Mouse (Mus musculus) right cerebral cortex, postnatal 10 days (tissue): ENCODE measurements at regions not wholly inside any gene's neighbourhood (a gene's known extent, or its start where the extent isn't known, plus 50 kb on each side); places are given as distances from the start of the nearest gene placed in this dataset.
A peak's percentile ranks its signal among the peaks of the same experiment; 100 is the strongest.

Source experiments
- DNase-seq, 2 experiments: peaks; one replicate each; pipeline ENCODE4 v3.0.0; 2021; ENCODE audit warnings: low spot score in 2 of 2

DNA sequence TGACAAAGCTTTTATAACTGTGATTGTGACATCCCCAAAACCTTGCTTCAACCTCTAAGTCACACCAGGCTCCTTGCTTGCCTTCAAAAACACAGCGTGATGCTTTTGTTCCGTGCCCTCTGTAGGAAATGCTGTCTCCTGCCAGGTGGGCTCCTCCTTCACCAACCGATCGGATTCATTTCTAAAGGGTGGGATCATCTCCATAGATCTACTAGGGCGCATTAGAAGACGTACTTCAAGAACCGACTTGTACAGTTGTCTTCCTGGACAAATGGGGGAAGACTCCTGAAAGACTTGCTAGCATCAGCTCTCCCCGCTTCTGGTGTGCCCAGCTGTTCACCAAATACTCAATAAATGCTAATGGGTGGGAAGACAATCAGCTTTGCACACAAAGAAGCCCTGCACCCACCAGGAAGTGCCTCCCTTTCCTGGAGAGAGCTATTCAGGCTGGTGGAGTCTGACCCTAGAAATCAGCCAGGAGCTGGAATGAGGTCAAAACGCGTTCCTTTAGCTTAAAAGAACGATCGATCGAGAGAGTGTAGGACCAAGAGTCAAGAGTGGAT, 53.0 kb downstream of the Hoxa1 start:
- no peak for DNase-seq

DNA sequence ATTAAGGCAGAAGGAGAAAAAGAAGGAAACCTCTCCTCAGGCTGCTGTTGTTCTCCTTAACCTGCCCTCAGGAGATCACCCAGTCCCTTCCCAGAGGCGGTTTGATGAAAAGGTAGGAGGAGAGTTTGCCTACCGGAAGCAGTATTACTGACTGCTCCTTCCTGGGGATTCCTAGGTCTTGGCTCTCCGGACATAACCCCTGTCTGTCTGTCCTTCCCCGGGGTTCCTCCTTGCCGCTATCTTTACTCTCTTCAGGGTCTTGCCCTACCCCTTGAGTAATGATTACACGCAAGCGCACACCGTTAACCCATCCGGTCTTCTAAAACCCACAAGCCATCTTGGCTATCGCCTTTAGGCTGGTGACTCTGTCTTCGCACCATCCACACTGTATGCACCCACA, 54.0 kb downstream of the Hoxa1 start:
- DNase-seq: no peak

DNA sequence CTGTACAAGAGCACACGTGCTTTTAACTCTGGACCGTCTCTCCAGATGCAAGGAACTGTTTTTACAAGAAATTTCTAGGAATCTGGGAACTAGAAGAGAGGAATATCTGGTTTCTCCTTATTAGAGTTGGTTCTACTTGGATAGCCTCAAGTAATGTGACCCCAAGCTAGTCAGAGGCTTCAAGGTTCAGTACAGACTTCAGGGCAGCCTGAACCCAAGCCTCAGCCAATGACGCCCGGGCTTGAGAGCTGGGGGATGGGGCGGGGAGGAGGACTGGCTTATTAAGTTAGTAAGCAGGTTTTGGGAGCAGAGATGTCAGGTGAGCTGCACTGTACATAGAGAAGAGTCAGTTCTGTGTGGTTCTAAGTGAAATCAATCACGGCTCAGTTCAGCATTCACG, 54.5 kb downstream of the Hoxa1 start:
- no peak for DNase-seq

DNA sequence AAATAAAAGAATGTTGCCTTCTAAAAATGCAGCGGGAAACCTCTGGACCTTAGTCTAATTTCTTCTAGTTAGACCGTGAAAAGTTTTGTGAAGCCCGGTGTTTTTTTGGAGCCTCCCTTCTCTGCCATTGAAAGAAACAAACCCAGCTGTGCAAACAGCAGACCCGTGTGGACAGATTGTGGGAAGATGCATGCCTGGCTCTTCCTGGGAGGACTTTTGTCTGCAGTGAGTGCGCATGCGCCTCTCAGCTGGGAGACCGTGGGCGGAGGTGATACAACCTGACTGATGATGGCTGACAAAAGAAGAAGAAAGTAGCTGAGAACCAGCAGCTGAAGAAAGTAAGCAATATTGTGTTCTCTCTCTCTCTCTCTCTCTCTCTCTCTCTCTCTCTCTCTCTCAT, 55.4 kb downstream of the Hoxa1 start:
- DNase-seq: peak in 1 of 2 experiments; percentile 25

DNA sequence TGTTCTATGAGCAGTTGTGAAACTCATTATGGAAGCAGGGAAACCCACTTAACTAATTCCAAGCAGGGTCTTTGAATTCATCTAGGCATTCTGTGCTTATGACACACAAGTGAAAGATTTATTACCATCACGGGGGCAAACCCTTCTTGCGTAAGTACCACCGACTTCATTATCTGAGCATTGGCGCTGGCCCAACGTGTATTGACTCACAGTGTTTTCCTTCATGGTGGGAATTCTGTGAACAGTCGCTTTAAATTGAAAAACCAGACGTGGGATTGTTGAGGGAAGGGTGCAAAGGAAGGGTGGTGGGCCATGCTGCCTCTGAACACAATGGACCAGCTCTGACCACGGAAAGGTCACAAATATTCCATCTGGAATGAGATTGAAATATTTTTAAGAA, 55.9 kb downstream of the Hoxa1 start:
- DNase-seq: no peak

DNA sequence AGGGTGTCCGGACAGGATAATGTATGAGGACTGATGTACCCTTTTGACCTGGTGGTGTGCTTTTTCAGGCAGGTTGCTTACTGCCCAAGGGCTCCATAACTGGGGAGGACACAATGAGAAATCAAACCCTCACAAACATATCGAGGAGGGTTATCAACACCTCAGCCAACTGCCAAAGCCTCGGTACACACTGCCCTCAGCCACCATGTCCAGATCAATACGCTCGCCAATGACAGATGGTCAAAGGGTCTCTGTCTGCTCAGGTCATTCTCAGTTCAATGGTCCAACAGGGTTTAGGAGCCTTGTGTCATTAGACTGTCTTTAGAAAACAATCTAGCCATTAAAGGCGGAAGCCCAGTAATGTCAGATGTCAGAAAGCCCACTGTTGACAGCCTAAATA, 56.9 kb downstream of the Hoxa1 start:
- no peak for DNase-seq

DNA sequence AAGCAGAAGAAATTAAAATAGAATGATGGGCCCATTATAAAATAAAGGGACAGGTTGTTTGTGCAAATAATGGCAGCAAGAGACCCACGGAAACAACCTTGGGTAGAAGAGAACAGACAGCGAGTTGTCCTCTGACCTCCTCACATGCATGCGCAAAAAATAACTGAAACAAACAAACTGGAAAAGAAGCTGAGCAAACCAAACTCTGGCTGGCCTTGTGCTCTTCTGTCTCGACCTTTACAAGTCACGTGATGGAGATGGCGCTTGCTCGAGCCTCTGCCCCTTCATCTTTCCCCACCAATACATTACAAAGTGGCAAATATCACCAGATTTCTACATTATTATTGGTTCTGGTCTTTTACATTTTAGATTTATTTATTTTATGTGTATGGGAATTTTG, 59.3 kb downstream of the Hoxa1 start:
- DNase-seq: no peak

DNA sequence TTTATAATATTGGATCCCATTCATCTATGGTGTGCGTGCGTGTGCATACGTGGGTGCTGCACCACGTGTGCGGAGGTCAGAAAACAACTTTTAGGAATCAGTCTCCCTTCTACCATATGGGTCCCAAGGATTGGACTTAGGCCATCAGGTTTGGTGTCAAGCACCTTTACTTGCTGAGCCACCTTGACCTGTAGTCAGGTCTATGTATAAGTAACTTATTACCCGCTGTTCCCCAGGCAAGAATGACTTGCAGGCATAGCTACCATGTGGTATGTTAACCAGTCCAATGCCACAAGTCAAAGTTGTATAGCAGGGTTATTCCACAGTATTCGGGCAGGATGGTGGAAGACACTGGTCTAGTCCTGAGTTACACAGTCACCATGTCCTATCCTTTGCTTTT, 62.5 kb downstream of the Hoxa1 start:
- no peak for DNase-seq

DNA sequence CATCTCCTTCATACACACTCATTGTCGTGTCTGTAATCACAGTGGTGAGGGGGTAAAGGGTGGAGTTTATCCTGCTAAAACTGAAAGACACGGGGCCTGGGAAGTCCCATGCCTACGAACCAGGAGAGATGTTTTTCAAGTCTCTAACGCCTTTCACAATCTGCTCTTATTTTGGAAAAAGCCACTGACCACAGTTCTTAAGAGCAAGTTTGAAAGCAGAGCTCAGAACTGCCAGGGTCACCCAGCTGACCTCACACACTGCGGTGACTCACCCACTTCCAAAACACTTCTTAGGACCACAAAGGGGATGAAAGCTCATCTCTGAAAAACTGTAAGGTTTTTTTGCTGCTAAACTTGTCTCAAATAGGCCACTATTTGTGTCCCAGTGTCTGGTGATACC, 66.7 kb downstream of the Hoxa1 start:
- no peak for DNase-seq

DNA sequence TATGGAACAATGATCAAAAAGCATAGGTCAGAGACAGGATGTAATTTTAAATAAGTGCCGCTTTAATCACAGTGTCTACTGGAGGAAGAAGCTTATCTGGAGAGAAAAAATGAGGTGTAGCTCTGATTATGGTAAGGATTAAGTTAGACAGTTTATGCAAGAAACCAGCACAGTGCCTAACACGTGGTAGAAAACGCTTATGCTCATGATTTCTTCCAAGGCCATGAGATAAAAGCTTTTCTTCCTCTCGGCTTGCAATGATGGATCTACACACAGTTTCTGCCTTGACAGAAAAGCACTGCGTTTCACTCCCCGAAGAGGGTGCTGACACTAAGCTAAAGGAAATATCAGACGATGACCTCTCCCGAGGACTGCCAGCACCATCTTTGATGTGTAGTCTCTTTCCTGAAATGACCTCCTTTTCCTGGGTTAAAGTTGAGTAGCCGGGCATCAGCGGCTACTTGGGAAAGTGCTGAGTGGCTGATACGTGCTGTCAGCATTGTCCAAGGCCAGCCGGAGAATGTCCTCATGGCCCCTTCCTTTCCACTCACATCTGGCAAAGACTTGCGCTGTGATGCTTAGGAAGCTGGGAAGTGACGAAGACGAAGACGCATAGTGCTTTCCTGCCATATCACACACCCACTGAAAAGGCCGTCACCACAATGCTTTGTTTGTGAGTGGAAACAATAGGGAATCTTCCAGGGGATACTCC, 72.0 kb downstream of the Hoxa1 start:
- DNase-seq: no peak

DNA sequence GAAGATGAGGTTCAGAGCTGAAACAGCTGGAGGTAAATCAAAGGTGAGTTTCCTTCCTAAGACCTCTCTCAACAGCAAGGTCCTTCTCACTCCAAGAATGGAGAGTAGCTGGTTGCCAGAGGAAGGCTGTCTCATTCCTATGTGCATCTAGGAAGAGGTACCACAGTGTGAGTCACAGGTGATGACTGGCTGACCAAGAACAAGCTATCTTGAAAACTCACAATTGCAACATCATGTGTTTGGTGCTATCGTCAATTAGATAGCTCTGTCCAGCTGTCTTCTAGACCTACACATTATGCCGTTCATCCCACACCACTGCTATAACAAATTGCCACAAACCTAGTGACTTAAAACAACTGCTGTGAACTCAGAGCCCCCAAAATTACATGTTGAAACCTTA, 72.3 kb upstream of the Skap2 start:
- DNase-seq: no peak

DNA sequence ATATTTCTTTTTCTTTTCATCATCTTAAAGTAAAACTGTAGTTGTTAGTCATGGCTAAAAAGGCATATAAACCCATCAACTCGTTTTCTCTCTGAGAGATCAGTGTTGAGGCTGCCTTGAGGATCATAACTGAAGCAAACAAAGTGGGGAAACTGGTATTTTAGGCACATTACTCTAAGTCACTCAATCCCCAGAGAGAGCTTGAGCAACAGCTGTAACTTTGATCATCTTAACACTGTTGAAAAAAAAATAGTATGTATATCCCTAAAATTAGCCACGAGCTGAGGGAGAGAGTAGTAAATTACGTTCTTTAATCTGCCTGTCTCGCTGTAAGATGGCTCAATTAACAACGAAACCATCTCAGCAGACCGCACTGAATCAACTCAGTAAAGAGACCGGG, 67.2 kb upstream of the Skap2 start:
- DNase-seq: no peak

DNA sequence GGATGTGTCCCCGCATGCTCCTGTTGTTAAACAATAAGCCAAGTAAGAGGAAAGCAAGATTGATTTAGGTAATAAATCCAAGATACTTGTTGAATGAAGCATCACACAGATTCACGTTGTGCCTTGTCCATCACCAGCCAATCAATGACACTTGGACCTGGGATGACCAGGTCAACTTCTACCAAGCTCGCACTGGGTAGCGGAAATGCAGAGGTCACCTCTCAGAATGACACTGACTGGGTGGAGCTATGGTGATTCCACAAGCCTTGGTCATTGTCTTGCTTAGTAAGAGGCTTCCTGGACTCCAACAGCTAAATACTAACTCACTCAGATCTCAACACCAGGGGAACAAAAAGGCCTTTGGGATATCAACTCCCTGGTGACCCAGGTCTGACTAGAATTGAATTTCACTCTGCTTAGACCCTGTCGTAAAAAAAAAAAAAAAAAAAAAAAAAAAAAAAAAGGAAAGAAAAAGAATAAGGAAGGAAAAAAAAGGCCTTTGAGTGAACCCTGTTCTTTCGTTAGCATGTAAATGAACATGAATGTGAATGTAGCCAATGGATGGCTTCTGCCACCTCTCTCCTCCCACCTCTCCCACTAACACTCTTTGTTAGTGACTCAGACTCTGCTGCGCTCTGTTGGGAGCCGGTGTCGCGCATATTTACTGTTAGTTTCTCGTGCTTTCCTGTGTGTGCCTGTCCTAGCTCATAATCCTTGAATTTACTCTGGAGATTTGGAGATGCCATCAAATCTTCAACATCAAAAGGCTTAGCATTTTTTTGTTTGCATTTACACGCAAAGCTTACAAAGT, 66.4 kb upstream of the Skap2 start:
- no peak for DNase-seq

DNA sequence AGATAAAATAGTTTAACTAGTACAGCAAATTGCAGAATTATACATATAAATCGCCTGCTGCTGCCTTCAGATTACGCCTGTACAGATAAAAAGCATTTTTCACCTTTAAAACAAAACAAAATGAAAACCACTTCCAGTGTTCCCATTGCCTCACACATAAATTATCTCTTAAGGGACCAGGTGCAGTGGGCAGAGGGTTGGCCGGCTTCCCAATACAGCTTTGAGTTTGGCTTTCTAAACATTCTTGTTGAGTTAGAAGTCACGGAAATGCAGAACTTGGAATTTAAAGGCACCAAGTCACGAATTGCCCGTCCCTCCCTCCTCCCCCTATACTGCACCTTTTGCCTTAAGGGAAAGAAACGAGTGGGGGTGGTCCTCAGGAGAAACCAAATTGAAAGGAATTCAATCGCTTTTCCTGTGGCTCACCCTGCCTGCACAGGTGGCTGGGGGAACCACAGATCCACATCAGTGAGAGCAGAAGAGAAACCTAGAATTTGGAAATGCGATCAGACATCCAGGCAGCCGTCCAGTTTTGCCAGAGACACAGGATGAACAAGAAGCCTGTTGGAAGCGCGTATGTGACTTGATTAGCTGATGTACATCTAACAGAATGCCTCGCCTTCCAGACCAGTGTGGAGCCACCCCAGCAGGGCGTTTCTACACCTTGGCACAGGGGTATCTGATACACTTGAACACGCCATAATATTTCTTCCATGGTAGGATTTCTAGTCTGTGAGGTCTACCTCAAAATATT, 64.0 kb upstream of the Skap2 start:
- DNase-seq: peak; percentile 44 to 45

DNA sequence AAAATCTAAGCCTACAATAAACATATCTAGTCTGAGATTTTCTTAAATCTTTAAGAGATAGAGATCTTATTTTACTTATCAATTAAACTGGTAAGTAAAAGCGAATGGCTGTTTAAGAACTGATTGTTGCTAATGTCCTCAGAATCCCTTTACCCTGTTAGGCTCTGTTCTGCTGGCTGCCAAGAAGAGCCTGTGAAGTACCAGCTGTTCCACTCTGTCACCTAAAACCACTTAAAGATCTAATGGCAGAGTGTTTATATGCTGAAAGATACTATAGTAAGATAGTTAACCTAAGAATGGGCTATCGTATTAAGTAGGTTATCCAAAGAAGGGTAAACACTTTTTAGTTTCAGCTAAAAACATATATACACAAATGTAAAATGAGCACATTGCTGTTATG, 62.6 kb upstream of the Skap2 start:
- no peak for DNase-seq

DNA sequence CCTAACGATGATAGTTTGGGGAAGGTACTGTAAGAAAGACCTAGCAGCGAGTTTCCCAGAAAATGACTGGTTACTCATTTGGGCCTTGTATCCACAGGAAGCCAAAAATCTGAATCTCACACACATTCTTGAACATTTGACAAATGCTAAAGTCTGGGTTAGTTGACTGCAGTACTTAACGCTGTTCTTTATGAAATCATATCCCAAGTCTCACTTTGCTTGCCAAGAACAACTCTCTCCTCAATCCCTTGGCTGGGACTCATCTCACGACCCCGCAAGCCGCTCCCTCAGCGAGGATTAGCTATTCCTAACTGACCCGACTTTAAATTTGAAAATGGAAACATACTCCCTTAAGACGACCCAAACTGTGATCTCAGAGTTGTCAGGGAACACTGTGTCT, 54.8 kb upstream of the Skap2 start:
- DNase-seq: no peak

DNA sequence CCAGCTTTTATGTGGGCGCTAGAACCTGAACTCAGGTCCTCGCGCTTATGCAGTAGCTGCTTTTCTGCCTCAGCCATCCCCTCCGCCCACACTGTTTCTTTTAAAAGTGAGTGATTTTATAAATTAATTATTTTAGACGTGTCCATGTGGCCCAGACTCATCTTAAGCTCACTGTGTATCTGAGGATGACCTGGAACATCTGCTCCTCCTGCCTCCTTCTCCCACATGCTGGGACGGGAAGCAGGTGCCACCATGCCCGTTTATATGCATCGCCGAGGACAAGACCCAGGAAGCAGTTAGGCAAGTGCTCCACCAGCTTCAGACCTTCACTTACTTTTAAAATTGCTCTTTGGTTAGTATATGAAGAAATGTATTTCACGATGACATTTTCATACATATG, 53.3 kb upstream of the Skap2 start:
- DNase-seq: no peak

DNA sequence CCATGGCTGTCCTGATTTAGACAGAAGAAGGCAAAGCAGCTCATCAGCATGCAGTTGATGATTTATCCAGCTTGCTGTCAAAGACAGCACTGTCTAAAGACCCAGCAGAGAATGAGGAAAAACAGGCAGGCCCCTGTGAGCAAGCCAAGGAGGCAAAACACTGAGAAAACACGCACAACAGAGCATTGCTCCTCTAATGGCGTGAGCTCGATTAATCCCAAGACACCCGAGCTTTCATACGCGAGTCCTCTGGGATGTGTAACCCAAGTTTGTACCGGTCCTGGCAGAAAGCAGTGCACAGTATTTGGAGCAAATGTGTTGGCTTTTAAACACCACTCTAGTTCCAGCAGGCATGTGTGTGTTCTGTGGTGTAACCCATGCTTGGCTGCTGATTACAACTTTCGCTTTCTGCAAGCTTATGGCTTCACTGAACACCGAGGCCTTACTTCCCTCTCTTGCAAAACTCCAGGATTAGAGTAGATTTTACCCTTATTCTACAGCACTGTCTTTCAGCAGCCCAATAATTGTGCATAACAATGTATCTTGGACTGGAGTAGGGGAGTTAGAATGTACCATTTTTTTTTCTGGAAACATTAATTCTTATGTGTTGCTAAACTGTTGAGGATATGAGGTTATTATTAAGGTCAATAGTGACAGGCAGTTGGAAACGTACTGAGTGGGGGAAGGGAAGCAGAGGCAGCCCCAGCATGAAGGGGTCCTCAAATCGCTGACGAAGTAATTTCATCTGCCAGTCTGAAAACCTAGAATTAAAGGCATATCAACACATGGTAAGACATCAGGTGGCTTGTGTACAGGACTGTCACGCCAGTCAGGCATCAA, 52.0 kb upstream of the Skap2 start:
- DNase-seq: peak; percentile 65 to 75
